Mouse (Mus musculus) megakaryocyte-erythroid progenitor cell, adult 5-6 weeks (primary cell): ENCODE results near the gene Lias. TPM values are rescaled to one million over a fixed set of nuclear protein-coding genes. Genes with fewer than 3 reads are reported as not detected.

Experiments
- total RNA-seq, 2 experiments: library from RNA; stranded (forward) in 1 of 2; stranded (reverse) in 1 of 2; fragments of 200-1000, 215-1000 nt in 1 of 2; fragments of >200 nt in 1 of 2; fragmentation: Nextera tagmentation in 1 of 2; gene quantifications; 2 replicates each; pipeline ENCODE4 v1.2.3; 2014 to 2017

The Lias gene
- total RNA-seq, 2 experiments from 2014 or later = 62.0 to 71.9 TPM

Other genes with a start within 250 kb of the Lias start
- gene Wdr19, start 191.8 kb upstream of the Lias start, total RNA-seq (2014; fragmentation: Nextera tagmentation) = 1.5 and 9.1 TPM in 2 replicates
- gene Wdr19, start 191.8 kb upstream of the Lias start, total RNA-seq (2017) = 2.1 and 5.8 TPM in 2 replicates
- 67.0 and 94.1 TPM in 2 replicates for gene Rfc1, start 55.8 kb upstream of the Lias start, total RNA-seq (2014; fragmentation: Nextera tagmentation)
- 105 and 140 TPM in 2 replicates for gene Rfc1, start 55.8 kb upstream of the Lias start, total RNA-seq (2017)
- not detected in 2 replicates for gene Klb, start 43.2 kb upstream of the Lias start, total RNA-seq (2014; fragmentation: Nextera tagmentation)
- gene Klb, start 43.2 kb upstream of the Lias start, total RNA-seq (2017) = not detected in 2 replicates
- gene Rpl9, start 53 bp upstream of the Lias start, total RNA-seq (2014; fragmentation: Nextera tagmentation) = 3,188 and 3,587 TPM in 2 replicates
- 2,324 and 2,626 TPM in 2 replicates for gene Rpl9, start 53 bp upstream of the Lias start, total RNA-seq (2017)
- 12.1 and 14.1 TPM in 2 replicates for gene Ugdh, start 44.5 kb downstream of the Lias start, total RNA-seq (2014; fragmentation: Nextera tagmentation)
- gene Ugdh, start 44.5 kb downstream of the Lias start, total RNA-seq (2017) = 19.4 and 51.7 TPM in 2 replicates
- gene Gm43552, start 101.3 kb downstream of the Lias start, total RNA-seq (2014; fragmentation: Nextera tagmentation) = not detected in 2 replicates
- not detected in 2 replicates for gene Gm43552, start 101.3 kb downstream of the Lias start, total RNA-seq (2017)
- gene Smim14, start 145.7 kb downstream of the Lias start, total RNA-seq (2014; fragmentation: Nextera tagmentation) = 23.2 and 24.9 TPM in 2 replicates
- gene Smim14, start 145.7 kb downstream of the Lias start, total RNA-seq (2017) = 26.1 and 26.9 TPM in 2 replicates
- 109 and 117 TPM in 2 replicates for gene Ube2k, start 145.7 kb downstream of the Lias start, total RNA-seq (2014; fragmentation: Nextera tagmentation)
- 53.3 and 60.8 TPM in 2 replicates for gene Ube2k, start 145.7 kb downstream of the Lias start, total RNA-seq (2017)